Mouse (Mus musculus) CH12.LX (cell line): ENCODE measurements at regions not wholly inside any gene's neighbourhood (a gene's known extent, or its start where the extent isn't known, plus 50 kb on each side); places are given as distances from the start of the nearest gene placed in this dataset.

Experiments used
- BHLHE40 ChIP-seq: IDR thresholded peaks from 2 replicates; pipeline ENCODE4 v1.6.1; 2011; ENCODE audit warnings: mild to moderate bottlenecking, low read depth, low read length, improper control_type of control experiment
- CHD1 ChIP-seq: IDR thresholded peaks from 2 replicates; pipeline ENCODE4 v1.6.1; 2012; ENCODE audit warnings: low read depth, low read length, improper control_type of control experiment, inconsistent platforms
- CHD2 ChIP-seq: IDR thresholded peaks from 2 replicates; pipeline ENCODE4 v1.6.1; 2011; ENCODE audit warnings: low read length, improper control_type of control experiment
- CTCF ChIP-seq, 2 experiments: IDR thresholded peaks in 1 of 2; conservative IDR thresholded peaks in 1 of 2; 2 replicates each; pipeline ENCODE4 v1.5.1; 2011 to 2012; ENCODE audit warnings: low read depth in 2 of 2, low read length in 2 of 2, improper control_type of control experiment in 1 of 2, inconsistent platforms in 1 of 2, mild to moderate bottlenecking in 1 of 2, moderate library complexity in 1 of 2
- E2F4 ChIP-seq: IDR thresholded peaks from 2 replicates; pipeline ENCODE4 v1.6.1; 2011; ENCODE audit warnings: low read depth, low read length, improper control_type of control experiment; ENCODE audit not compliant: insufficient replicate concordance
- MAFK ChIP-seq: IDR thresholded peaks from 2 replicates; pipeline ENCODE4 v1.6.1; 2011; ENCODE audit warnings: low read length, improper control_type of control experiment; ENCODE audit not compliant: insufficient replicate concordance
- MAX ChIP-seq: IDR thresholded peaks from 2 replicates; pipeline ENCODE4 v1.6.1; 2011; ENCODE audit warnings: low read length, improper control_type of control experiment
- MXI1 ChIP-seq: IDR thresholded peaks from 2 replicates; pipeline ENCODE4 v1.6.1; 2011; ENCODE audit warnings: mild to moderate bottlenecking, low read depth, low read length, improper control_type of control experiment
- POLR2A ChIP-seq: IDR thresholded peaks from 2 replicates; pipeline ENCODE4 v1.6.1; 2011; ENCODE audit warnings: low read depth, mild to moderate bottlenecking, improper control_type of control experiment, low read length
- SIN3A ChIP-seq: IDR thresholded peaks from 2 replicates; pipeline ENCODE4 v1.6.1; 2012; ENCODE audit warnings: low read length, improper control_type of control experiment, inconsistent platforms
- TCF12 ChIP-seq: IDR thresholded peaks from 2 replicates; pipeline ENCODE4 v1.6.1; 2014; ENCODE audit warnings: low read depth, mild to moderate bottlenecking, inconsistent platforms, low read length, improper control_type of control experiment
- USF1 ChIP-seq: IDR thresholded peaks from 2 replicates; pipeline ENCODE4 v1.6.1; 2014; ENCODE audit warnings: low read depth, mild to moderate bottlenecking, inconsistent platforms, low read length, improper control_type of control experiment
- ZKSCAN1 ChIP-seq: IDR thresholded peaks from 2 replicates; pipeline ENCODE4 v1.6.1; 2012; ENCODE audit warnings: low read depth, inconsistent platforms, low read length, improper control_type of control experiment, borderline replicate concordance
- ZMIZ1 ChIP-seq: IDR thresholded peaks from 2 replicates; pipeline ENCODE4 v1.6.1; 2012; ENCODE audit warnings: low read depth, mild to moderate bottlenecking, inconsistent platforms, low read length, improper control_type of control experiment

DNA sequence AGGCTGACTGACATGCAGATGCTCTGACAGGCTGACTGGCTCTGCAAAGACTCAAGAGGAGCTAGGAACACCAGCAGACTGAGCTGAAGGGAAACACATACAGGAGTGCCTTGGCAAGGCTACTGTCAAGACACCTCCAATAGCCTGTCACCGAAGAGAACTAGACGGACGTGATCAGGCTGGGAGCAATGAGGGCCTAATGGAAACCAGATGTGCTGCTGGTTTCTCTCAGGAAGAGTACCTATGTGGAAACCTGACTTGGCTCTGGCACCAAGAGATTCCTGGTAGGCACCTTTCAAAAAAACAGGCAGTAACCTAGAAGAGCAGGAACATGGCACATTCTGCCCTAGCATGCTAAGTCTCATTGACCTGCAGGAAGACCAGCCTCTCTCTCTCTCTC is 158.3 kb upstream of the Tmem28 start:
- TF ChIP-seq POLR2A: no peak
- no peak for TF ChIP-seq TCF12
- TF ChIP-seq CTCF (conservative IDR thresholded peaks at IDR 0.05 in 1 of 2, IDR thresholded peaks at IDR 0.05 in 1 of 2; ENCODE audit: low read depth in 2 of 2, low read length in 2 of 2): no peak
- no peak for TF ChIP-seq ZMIZ1
- no peak for TF ChIP-seq CHD1
- no peak for TF ChIP-seq MAX
- TF ChIP-seq BHLHE40: no peak
- no peak for TF ChIP-seq MAFK
- no peak for TF ChIP-seq ZKSCAN1
- TF ChIP-seq SIN3A: no peak
- TF ChIP-seq E2F4: no peak
- no peak for TF ChIP-seq MXI1
- no peak for TF ChIP-seq USF1
- TF ChIP-seq CHD2: no peak
